Mouse (Mus musculus) midbrain, embryonic 14.5 days (tissue): Measurements from ENCODE around the gene Vmn1r47. TPM values are rescaled to one million over a fixed set of nuclear protein-coding genes. Genes with fewer than 3 reads are reported as not detected.
"Not testable (repeated sequence)": the region's sequence is repeated elsewhere in the genome, so short reads cannot be mapped to it uniquely, and the experiment has no call there.

Experiments
- ATAC-seq: fragments of 200-750 bp; cut with Nextera tagmentation; 2 replicates; pipeline ENCODE4 v1.8.0; 2017; ENCODE audit warnings: moderate number of reproducible peaks, moderate library complexity; ENCODE audit not compliant: low FRiP score, low TSS enrichment
- DNase-seq: peaks from one replicate; pipeline ENCODE4 v3.0.0-alpha.2; 2015
- H3K27ac ChIP-seq: fragments of 300-500 bp; sonication (generic); replicated peaks from 2 replicates; pipeline ENCODE4 v1.5.1; 2014; ENCODE audit warnings: mild to moderate bottlenecking, low read depth, low read length, moderate library complexity
- H3K27me3 ChIP-seq: fragments of 300-500 bp; sonication (generic); 2 replicates; pipeline ENCODE4 v1.6.1; 2014; ENCODE audit warnings: low read length, control low read depth, mixed read lengths; ENCODE audit not compliant: control insufficient read depth, insufficient read depth
- H3K36me3 ChIP-seq: fragments of 300-500 bp; sonication (generic); 2 replicates; pipeline ENCODE4 v1.6.1; 2014; ENCODE audit warnings: low read length, control low read depth; ENCODE audit not compliant: control insufficient read depth, insufficient read depth
- H3K4me1 ChIP-seq: fragments of 300-500 bp; sonication (generic); 2 replicates; pipeline ENCODE4 v1.6.1; 2014; ENCODE audit warnings: mild to moderate bottlenecking, antibody characterized with exemption, low read length, control low read depth; ENCODE audit not compliant: control insufficient read depth, insufficient read depth
- H3K4me2 ChIP-seq: fragments of 300-500 bp; sonication (generic); 2 replicates; pipeline ENCODE4 v1.6.1; 2014; ENCODE audit warnings: mild to moderate bottlenecking, low read length, moderate library complexity
- H3K4me3 ChIP-seq: fragments of 300-500 bp; sonication (generic); replicated peaks from 2 replicates; pipeline ENCODE4 v1.5.1; 2014; ENCODE audit warnings: low read depth, low read length
- H3K9ac ChIP-seq: fragments of 300-500 bp; sonication (generic); replicated peaks from 2 replicates; pipeline ENCODE4 v1.6.1; 2014; ENCODE audit warnings: mild to moderate bottlenecking, low read length, moderate library complexity
- H3K9me3 ChIP-seq: fragments of 300-500 bp; sonication (generic); 2 replicates; pipeline ENCODE4 v1.6.1; 2016; ENCODE audit warnings: low read length, control low read depth, mixed read lengths; ENCODE audit not compliant: control insufficient read depth
- WGBS: fragments of 180-500 bp; shearing (Covaris S2); extraction: QIAGEN DNeasy Blood & Tissue Kit; methylation state at CpG from one replicate; pipeline ENCODE4 v1.1.7; 2014; 5-methylcytosine and 5-hydroxymethylcytosine counted together
- polyA plus RNA-seq: library from polyadenylated mRNA; unstranded; fragments of >200 nt; fragmentation: Nextera tagmentation; extraction: Ambion mirVana; gene quantifications from 2 replicates; pipeline ENCODE4 v1.2.1, GENCODE M21; 2014

The Vmn1r47 gene
- polyA plus RNA-seq = not detected in 2 replicates

GRCm38 (mm10) chr6:90015847-90016246 is at the start of gene Vmn1r47:
TSS of gene Vmn1r47 (plus strand) at chr6:90016147.
- WGBS = 100% methylated on average over 1 of the region's 1 CpGs
- H3K9me3 ChIP-seq, H3K4me2 ChIP-seq: not testable (repeated sequence)

DNA sequence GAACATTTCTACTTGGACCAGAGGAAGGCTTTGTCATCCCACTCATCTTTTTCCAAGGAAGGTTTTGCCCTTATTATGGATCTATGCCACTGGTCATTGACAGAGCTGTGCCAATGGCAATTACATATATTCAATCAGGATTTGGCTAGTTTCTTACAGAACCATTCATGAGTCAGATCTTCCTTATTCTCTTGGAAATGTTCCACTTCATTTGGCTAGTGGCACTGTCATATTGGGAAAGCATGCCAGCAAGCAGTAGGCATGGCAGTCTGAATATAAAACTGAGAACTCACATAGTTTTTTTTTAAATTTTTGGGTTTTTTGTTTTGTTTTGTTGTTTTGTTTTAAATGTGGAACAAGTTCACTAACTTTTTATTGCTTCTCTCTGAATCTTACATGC is 49.6 kb upstream of the Vmn1r47 start:
- Histone ChIP-seq H3K27me3 (no peaks in the 10 kb centered on the region), H3K9me3 (peaks cover 3% of the 10 kb centered on the region), H3K4me1 (no peaks in the 10 kb centered on the region), H3K27ac (no peak overlapping the region), H3K4me2 (no peak overlapping the region), H3K36me3 (no peaks in the 10 kb centered on the region), H3K9ac (no peak overlapping the region), H3K4me3 (no peak overlapping the region)
- no peak for ATAC-seq
- DNase-seq = no peak

More at GRCm38 (mm10) chr6:90015847-90016246, at the start of gene Vmn1r47:
- not testable (repeated sequence) for H3K36me3 ChIP-seq, H3K9ac ChIP-seq, DNase-seq, H3K27me3 ChIP-seq, H3K27ac ChIP-seq, ATAC-seq, H3K4me1 ChIP-seq, H3K4me3 ChIP-seq

DNA sequence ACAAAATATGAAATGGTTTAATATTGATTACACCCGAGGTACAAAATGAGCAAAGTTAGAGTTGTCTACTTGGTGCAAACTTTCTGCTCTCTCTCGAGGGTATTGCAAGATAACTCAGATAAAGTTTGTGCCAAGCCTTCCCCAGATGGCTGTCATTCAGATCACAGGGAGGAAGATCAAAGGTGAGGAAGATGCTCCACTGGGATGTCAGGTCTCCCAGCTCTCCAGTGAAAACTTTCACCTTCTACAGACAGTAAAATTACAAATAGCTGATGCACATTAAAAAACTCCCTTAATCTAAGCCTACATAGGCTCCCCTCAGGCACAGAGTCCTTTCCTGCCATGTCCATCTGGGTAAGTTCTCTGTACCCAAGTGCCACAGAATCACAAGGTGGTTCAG is 46.9 kb upstream of the Vmn1r47 start, which contains the start of gene Vmn1r46:
Gene Vmn1r46 (plus strand): TSS at position 301 of the 400 bp plus-strand sequence.
- no peak within 1 kb of the TSS for H3K27ac ChIP-seq
- 62% methylated on average over 2 of the region's 2 CpGs for WGBS
- no peak within 1 kb of the TSS for H3K4me2 ChIP-seq
- H3K36me3 ChIP-seq = no peaks in the 10 kb centered on the region
- DNase-seq (no peak), ATAC-seq (no peak)
- H3K9me3 ChIP-seq = peaks cover 3% of the 10 kb centered on the region
- no peak within 1 kb of the TSS for H3K9ac ChIP-seq
- no peaks in the 10 kb centered on the region for H3K4me1 ChIP-seq
- H3K27me3 ChIP-seq = no peaks in the 10 kb centered on the region
- H3K4me3 ChIP-seq = no peak within 1 kb of the TSS

- DNase-seq (no peak), ATAC-seq (no peak)
- WGBS = 21% methylated on average over 1 of the region's 1 CpGs
- Histone ChIP-seq H3K4me2 (no peak overlapping the region), H3K9ac (no peak overlapping the region), H3K36me3 (no peaks in the 10 kb centered on the region), H3K4me3 (no peak overlapping the region), H3K27me3 (no peaks in the 10 kb centered on the region), H3K27ac (no peak overlapping the region), H3K4me1 (no peaks in the 10 kb centered on the region), H3K9me3 (0 out of 2 replicates have a peak, but pooled peaks cover 6% of the 10 kb centered on the region)
These were observed 30.0 kb upstream of the Vmn1r47 start for GRCm38 (mm10) chr6:89985989-89986388.

DNA sequence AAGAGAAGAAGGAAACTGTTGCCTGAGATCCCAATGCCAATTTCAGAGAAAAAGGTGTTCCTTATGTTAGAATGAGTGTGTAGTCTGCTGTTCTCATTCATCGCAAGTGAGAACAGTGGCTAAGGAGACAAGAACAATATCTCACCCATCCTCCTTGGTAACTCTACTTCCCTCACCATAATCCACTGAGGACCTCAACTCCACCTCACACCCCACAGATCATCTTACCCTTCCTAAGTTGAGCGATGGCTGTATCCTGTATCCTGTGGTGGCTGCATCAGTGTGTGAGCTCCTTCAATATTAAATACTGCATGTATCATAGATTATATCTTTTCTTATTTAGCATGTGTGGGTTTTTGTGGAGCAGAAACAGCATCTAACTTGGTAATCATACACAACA is 20.8 kb downstream of the Vmn1r47 start, which contains the start of gene Vmn1r48:
Gene Vmn1r48 (minus strand): TSS at position 101 of the 400 bp plus-strand sequence.
- H3K9me3 ChIP-seq, H3K36me3 ChIP-seq, ATAC-seq, DNase-seq, H3K9ac ChIP-seq, H3K4me1 ChIP-seq, H3K27me3 ChIP-seq, H3K4me3 ChIP-seq, H3K27ac ChIP-seq, H3K4me2 ChIP-seq: not testable (repeated sequence)
- WGBS = no CpG with 5 or more reads among the region's 2 CpGs

Other genes with a start within 250 kb of the Vmn1r47 start
- not detected in 2 replicates for gene Vmn1r42, start 139.7 kb upstream of the Vmn1r47 start, polyA plus RNA-seq
- not detected in 2 replicates for gene Vmn1r43, start 139.7 kb upstream of the Vmn1r47 start, polyA plus RNA-seq
- not detected in 2 replicates for gene Vmn1r44, start 132.5 kb upstream of the Vmn1r47 start, polyA plus RNA-seq
- not detected in 2 replicates for gene Vmn1r45, start 75.5 kb upstream of the Vmn1r47 start, polyA plus RNA-seq
- not detected in 2 replicates for gene Vmn1r46, start 46.8 kb upstream of the Vmn1r47 start, polyA plus RNA-seq
- gene Vmn1r48, start 20.7 kb downstream of the Vmn1r47 start, polyA plus RNA-seq = not detected in 2 replicates
- not detected in 2 replicates for gene Vmn1r49, start 62.4 kb downstream of the Vmn1r47 start, polyA plus RNA-seq
- not detected in 2 replicates for gene Vmn1r50, start 85.3 kb downstream of the Vmn1r47 start, polyA plus RNA-seq
- gene Vmn1r51, start 106.4 kb downstream of the Vmn1r47 start, polyA plus RNA-seq = 0.07 TPM in 1 of 2 replicates, not detected in the other
- gene Vmn1r52, start 158.7 kb downstream of the Vmn1r47 start, polyA plus RNA-seq = 0.09 TPM in 1 of 2 replicates, not detected in the other
- not detected in 2 replicates for gene V1ra8, start 186.6 kb downstream of the Vmn1r47 start, polyA plus RNA-seq
- not detected in 2 replicates for gene Vmn1r53, start 208.3 kb downstream of the Vmn1r47 start, polyA plus RNA-seq
- gene Vmn1r54, start 230.2 kb downstream of the Vmn1r47 start, polyA plus RNA-seq = not detected in 2 replicates